Mouse (Mus musculus): ENCODE measurements around the gene Cldn13. TPM values are rescaled to one million over a fixed set of nuclear protein-coding genes. Genes with fewer than 3 reads are reported as not detected.

The Cldn13 gene
- polyA plus RNA-seq, 1 experiment from 2014 or later: 3.8 TPM

DNA sequence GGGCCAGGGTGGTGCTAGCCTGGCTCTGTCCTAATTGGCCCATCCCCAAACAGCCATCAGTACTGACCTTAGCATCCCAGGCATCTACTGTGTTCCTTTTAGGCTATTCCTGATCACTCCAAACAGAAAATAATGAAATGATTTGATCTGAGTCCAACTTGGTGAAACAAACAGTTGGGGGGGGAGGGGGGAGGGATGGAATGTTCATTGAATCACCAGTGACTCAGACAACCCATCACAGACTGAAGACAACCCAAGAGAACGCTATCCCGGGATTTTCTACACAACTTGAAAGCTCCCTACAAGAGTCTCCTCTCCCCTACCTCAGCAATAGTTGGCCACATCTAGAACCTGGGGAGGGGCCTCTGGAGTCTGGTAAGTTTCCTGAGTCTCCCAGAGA is 3.4 kb downstream of the Cldn13 start:
- H3K27me3 ChIP-seq (ENCODE audit: control insufficient read depth, insufficient read depth, low read length): no peaks in the 10 kb centered on the region
- no peak overlapping the region for H3K27ac ChIP-seq (ENCODE audit: low read depth, low read length)
- H3K4me1 ChIP-seq (ENCODE audit: control insufficient read depth, insufficient read depth, low read length): no peaks in the 10 kb centered on the region
- no peak overlapping the region for H3K4me2 ChIP-seq
- H3K9ac ChIP-seq (ENCODE audit: low read length): no peak overlapping the region
- ATAC-seq (ENCODE audit: low FRiP score) (no peak), DNase-seq (ENCODE audit: low spot score, missing footprints) (no peak)
- WGBS: 89% methylated on average over 2 of the region's 2 CpGs
- H3K9me3 ChIP-seq (ENCODE audit: control insufficient read depth, low read length): no peaks in the 10 kb centered on the region
- no peaks in the 10 kb centered on the region for H3K36me3 ChIP-seq (ENCODE audit: control insufficient read depth, insufficient read depth, low read length)
- H3K4me3 ChIP-seq (ENCODE audit: low read depth, low read length): no peak overlapping the region

DNA sequence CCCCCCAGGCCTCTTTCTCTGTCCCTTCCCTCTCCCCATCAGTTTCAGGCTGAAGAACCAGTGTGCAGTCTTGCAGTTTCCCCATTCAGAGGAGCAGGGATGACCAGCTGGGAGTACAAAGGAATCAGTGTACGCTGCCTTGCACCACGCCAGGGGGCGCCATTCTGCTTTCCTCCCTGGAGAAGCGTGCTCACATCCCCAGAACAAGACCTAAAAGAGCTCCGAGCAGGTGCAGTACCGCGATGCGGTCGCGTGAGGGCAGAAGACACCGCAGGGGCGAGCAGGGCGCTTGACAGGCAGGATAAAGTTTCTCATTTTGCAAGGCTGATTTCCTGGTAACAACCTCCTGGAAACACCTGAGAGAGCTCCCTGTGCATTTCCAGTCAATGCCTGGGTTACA is 8.2 kb downstream of the Cldn13 start:
- Histone ChIP-seq H3K4me2 (no peak overlapping the region), H3K9ac (ENCODE audit: low read length) (no peak overlapping the region), H3K27me3 (ENCODE audit: control insufficient read depth, insufficient read depth, low read length) (no peaks in the 10 kb centered on the region), H3K4me3 (ENCODE audit: low read depth, low read length) (no peak overlapping the region), H3K9me3 (ENCODE audit: control insufficient read depth, low read length) (no peaks in the 10 kb centered on the region), H3K27ac (ENCODE audit: low read depth, low read length) (no peak overlapping the region), H3K4me1 (ENCODE audit: control insufficient read depth, insufficient read depth, low read length) (no peaks in the 10 kb centered on the region), H3K36me3 (ENCODE audit: control insufficient read depth, insufficient read depth, low read length) (no peaks in the 10 kb centered on the region)
- under 1% methylated on average over 13 of the region's 13 CpGs for WGBS
- DNase-seq (ENCODE audit: low spot score, missing footprints) (peak; percentile 97), ATAC-seq (ENCODE audit: low FRiP score) (peak; percentile 77; the same call in 1 of the 2 replicates)

- Histone ChIP-seq H3K4me1 (ENCODE audit: control insufficient read depth, insufficient read depth, low read length) (no peaks in the 10 kb centered on the region), H3K36me3 (ENCODE audit: control insufficient read depth, insufficient read depth, low read length) (no peaks in the 10 kb centered on the region), H3K4me2 (no peak within 1 kb of the TSS), H3K4me3 (ENCODE audit: low read depth, low read length) (no peak within 1 kb of the TSS), H3K9ac (ENCODE audit: low read length) (no peak within 1 kb of the TSS), H3K27me3 (ENCODE audit: control insufficient read depth, insufficient read depth, low read length) (no peaks in the 10 kb centered on the region), H3K9me3 (ENCODE audit: control insufficient read depth, low read length) (no peaks in the 10 kb centered on the region), H3K27ac (ENCODE audit: low read depth, low read length) (no peak within 1 kb of the TSS)
- WGBS: 63% methylated on average over 6 of the region's 6 CpGs
- DNase-seq (ENCODE audit: low spot score, missing footprints): no peak
- no peak for ATAC-seq (ENCODE audit: low FRiP score)
These were observed 8.7 kb downstream of the Cldn13 start, which contains the start of gene Tmem270 for GRCm38 (mm10) chr5:134906633-134907032. Tmem270 (minus strand) TSS chr5:134906733.

- H3K27me3 ChIP-seq (ENCODE audit: control insufficient read depth, insufficient read depth, low read length): no peaks in the 10 kb centered on the region
- 70% methylated on average over 8 of the region's 8 CpGs for WGBS
- H3K36me3 ChIP-seq (ENCODE audit: control insufficient read depth, insufficient read depth, low read length): no peaks in the 10 kb centered on the region
- no peaks in the 10 kb centered on the region for H3K4me1 ChIP-seq (ENCODE audit: control insufficient read depth, insufficient read depth, low read length)
- no peak overlapping the region for H3K4me2 ChIP-seq
- ATAC-seq (ENCODE audit: low FRiP score) (no peak), DNase-seq (ENCODE audit: low spot score, missing footprints) (no peak)
- H3K9ac ChIP-seq (ENCODE audit: low read length): no peak overlapping the region
- no peak overlapping the region for H3K4me3 ChIP-seq (ENCODE audit: low read depth, low read length)
- H3K27ac ChIP-seq (ENCODE audit: low read depth, low read length): no peak overlapping the region
- no peaks in the 10 kb centered on the region for H3K9me3 ChIP-seq (ENCODE audit: control insufficient read depth, low read length)
These were observed 13.7 kb downstream of the Cldn13 start for GRCm38 (mm10) chr5:134901644-134902027.

- WGBS: 55% methylated on average over 12 of the region's 12 CpGs
- no peaks in the 10 kb centered on the region for H3K4me1 ChIP-seq (ENCODE audit: control insufficient read depth, insufficient read depth, low read length)
- no peaks in the 10 kb centered on the region for H3K36me3 ChIP-seq (ENCODE audit: control insufficient read depth, insufficient read depth, low read length)
- ATAC-seq (ENCODE audit: low FRiP score) (no peak), DNase-seq (ENCODE audit: low spot score, missing footprints) (no peak)
- H3K27me3 ChIP-seq (ENCODE audit: control insufficient read depth, insufficient read depth, low read length): no peaks in the 10 kb centered on the region
- H3K27ac ChIP-seq (ENCODE audit: low read depth, low read length): no peak overlapping the region
- H3K4me3 ChIP-seq (ENCODE audit: low read depth, low read length): no peak overlapping the region
- no peak overlapping the region for H3K4me2 ChIP-seq
- no peak overlapping the region for H3K9ac ChIP-seq (ENCODE audit: low read length)
- no peaks in the 10 kb centered on the region for H3K9me3 ChIP-seq (ENCODE audit: control insufficient read depth, low read length)
These were observed 14.2 kb downstream of the Cldn13 start for GRCm38 (mm10) chr5:134901012-134901643.

GRCm38 (mm10) chr5:134897596-134897995 is 17.7 kb downstream of the Cldn13 start:
- no peaks in the 10 kb centered on the region for H3K9me3 ChIP-seq (ENCODE audit: control insufficient read depth, low read length)
- H3K9ac ChIP-seq (ENCODE audit: low read length): no peak overlapping the region
- DNase-seq (ENCODE audit: low spot score, missing footprints) (no peak), ATAC-seq (ENCODE audit: low FRiP score) (no peak)
- H3K4me2 ChIP-seq: no peak overlapping the region
- H3K27ac ChIP-seq (ENCODE audit: low read depth, low read length): no peak overlapping the region
- H3K36me3 ChIP-seq (ENCODE audit: control insufficient read depth, insufficient read depth, low read length): no peaks in the 10 kb centered on the region
- H3K4me1 ChIP-seq (ENCODE audit: control insufficient read depth, insufficient read depth, low read length): no peaks in the 10 kb centered on the region
- no peak overlapping the region for H3K4me3 ChIP-seq (ENCODE audit: low read depth, low read length)
- WGBS: 80% methylated on average over 17 of the region's 17 CpGs
- no peaks in the 10 kb centered on the region for H3K27me3 ChIP-seq (ENCODE audit: control insufficient read depth, insufficient read depth, low read length)

DNA sequence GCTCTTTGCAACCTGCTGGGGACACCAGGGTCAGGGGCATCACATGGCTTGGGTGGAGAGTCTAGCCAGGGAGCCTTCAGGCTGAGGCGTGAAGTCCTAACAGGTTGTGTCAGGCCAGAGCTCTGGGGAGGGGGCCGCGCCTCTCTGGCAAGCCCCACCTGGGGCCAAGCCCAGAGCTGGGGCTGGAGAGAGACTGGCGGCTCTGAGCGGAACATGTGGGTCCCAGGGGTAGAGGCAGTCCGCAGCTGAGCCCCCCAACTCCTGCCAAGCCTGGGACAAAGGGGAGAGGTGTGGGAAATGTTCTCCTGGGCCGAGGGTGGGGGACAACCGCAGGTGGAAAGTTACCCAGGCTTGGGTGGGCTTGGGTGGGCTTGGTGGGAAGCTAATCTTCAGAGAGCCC is 18.4 kb downstream of the Cldn13 start:
- ATAC-seq (ENCODE audit: low FRiP score): no peak
- H3K4me2 ChIP-seq: no peak overlapping the region
- H3K4me1 ChIP-seq (ENCODE audit: control insufficient read depth, insufficient read depth, low read length): no peaks in the 10 kb centered on the region
- H3K9me3 ChIP-seq (ENCODE audit: control insufficient read depth, low read length): no peaks in the 10 kb centered on the region
- no peaks in the 10 kb centered on the region for H3K27me3 ChIP-seq (ENCODE audit: control insufficient read depth, insufficient read depth, low read length)
- no peak overlapping the region for H3K27ac ChIP-seq (ENCODE audit: low read depth, low read length)
- H3K36me3 ChIP-seq (ENCODE audit: control insufficient read depth, insufficient read depth, low read length): no peaks in the 10 kb centered on the region
- H3K4me3 ChIP-seq (ENCODE audit: low read depth, low read length): no peak overlapping the region
- WGBS: 84% methylated on average over 8 of the region's 8 CpGs
- no peak for DNase-seq (ENCODE audit: low spot score, missing footprints)
- no peak overlapping the region for H3K9ac ChIP-seq (ENCODE audit: low read length)

GRCm38 (mm10) chr5:134895291-134895690 is 20.0 kb downstream of the Cldn13 start:
- ATAC-seq (ENCODE audit: low FRiP score) (no peak), DNase-seq (ENCODE audit: low spot score, missing footprints) (no peak)
- H3K9ac ChIP-seq (ENCODE audit: low read length): no peak overlapping the region
- no peaks in the 10 kb centered on the region for H3K4me1 ChIP-seq (ENCODE audit: control insufficient read depth, insufficient read depth, low read length)
- no peak overlapping the region for H3K27ac ChIP-seq (ENCODE audit: low read depth, low read length)
- H3K27me3 ChIP-seq (ENCODE audit: control insufficient read depth, insufficient read depth, low read length): no peaks in the 10 kb centered on the region
- H3K36me3 ChIP-seq (ENCODE audit: control insufficient read depth, insufficient read depth, low read length): no peaks in the 10 kb centered on the region
- no peak overlapping the region for H3K4me2 ChIP-seq
- WGBS: 75% methylated on average over 8 of the region's 8 CpGs
- no peak overlapping the region for H3K4me3 ChIP-seq (ENCODE audit: low read depth, low read length)
- H3K9me3 ChIP-seq (ENCODE audit: control insufficient read depth, low read length): no peaks in the 10 kb centered on the region

DNA sequence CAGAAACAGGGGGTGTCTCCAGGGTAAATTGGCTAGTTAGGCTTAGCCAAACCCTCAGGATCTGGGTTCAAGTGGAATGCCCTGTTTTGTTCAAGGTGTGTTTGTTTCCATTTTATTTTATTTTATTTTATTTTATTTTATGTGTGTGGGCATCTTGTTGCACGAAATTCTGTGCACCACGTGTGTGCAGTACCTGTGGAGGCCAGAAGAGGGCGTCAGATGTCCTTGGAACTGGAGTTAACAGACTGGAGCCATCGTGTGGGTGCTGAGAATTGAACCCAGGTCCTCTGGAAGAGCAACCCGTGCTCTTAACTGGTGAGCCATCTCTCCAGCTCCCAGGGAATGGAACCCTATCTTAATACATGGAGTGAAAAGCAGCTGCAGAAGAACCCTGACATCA is 22.6 kb downstream of the Cldn13 start:
- no peak overlapping the region for H3K27ac ChIP-seq (ENCODE audit: low read depth, low read length)
- ATAC-seq (ENCODE audit: low FRiP score) (no peak), DNase-seq (ENCODE audit: low spot score, missing footprints) (no peak)
- no peaks in the 10 kb centered on the region for H3K4me1 ChIP-seq (ENCODE audit: control insufficient read depth, insufficient read depth, low read length)
- 80% methylated on average over 5 of the region's 5 CpGs for WGBS
- no peak overlapping the region for H3K4me2 ChIP-seq
- H3K9me3 ChIP-seq (ENCODE audit: control insufficient read depth, low read length): no peaks in the 10 kb centered on the region
- no peaks in the 10 kb centered on the region for H3K36me3 ChIP-seq (ENCODE audit: control insufficient read depth, insufficient read depth, low read length)
- no peaks in the 10 kb centered on the region for H3K27me3 ChIP-seq (ENCODE audit: control insufficient read depth, insufficient read depth, low read length)
- no peak overlapping the region for H3K4me3 ChIP-seq (ENCODE audit: low read depth, low read length)
- no peak overlapping the region for H3K9ac ChIP-seq (ENCODE audit: low read length)

All from midbrain, embryonic 11.5 days (tissue).